Mouse (Mus musculus): ENCODE measurements around the gene Hsd17b14.

DNA sequence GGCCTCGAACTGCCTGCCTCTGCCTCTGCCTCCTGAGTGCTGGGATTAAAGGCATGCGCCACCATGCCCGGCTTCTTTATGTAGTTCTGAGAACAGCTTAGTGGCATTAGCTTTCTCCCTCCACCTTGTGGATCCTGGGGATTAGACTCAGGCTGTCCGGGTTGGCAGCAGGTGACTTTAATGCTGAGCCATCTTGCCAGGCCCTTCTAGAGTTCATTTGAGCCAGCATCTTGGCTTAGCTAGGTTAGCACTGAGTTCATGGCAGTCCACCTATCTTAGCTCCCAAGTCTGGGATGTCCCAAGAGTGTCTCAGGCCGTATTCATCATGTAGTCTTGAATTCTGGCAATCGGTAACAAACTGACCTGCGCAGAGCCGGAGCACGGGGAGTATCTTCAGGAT lies 10.8 kb downstream of the Hsd17b14 start:
- TF ChIP-seq CTCF (IDR thresholded peaks at IDR 0.05; ENCODE audit: control insufficient read depth, insufficient read depth, low read length), result no peak
- no peak for TF ChIP-seq POLR2A (IDR thresholded peaks at IDR 0.05; ENCODE audit: borderline replicate concordance, control insufficient read depth, low read depth, low read length)

Measured in bone marrow, adult 2 months (tissue).